Mouse (Mus musculus) forebrain, postnatal 0 days (tissue): ENCODE measurements at regions not wholly inside any gene's neighbourhood (a gene's known extent, or its start where the extent isn't known, plus 50 kb on each side); places are given as distances from the start of the nearest gene placed in this dataset.
A peak's percentile ranks its signal among the peaks of the same experiment; 100 is the strongest.

Experiments used
- ATAC-seq: fragments of 200-750 bp; cut with Nextera tagmentation; 2 replicates; pipeline ENCODE4 v1.8.0; 2017; ENCODE audit warnings: mild to moderate bottlenecking, moderate library complexity
- DNase-seq: peaks from one replicate; pipeline ENCODE4 v3.0.0-alpha.2; 2015
- H3K27ac ChIP-seq: fragments of 300-500 bp; sonication (generic); 2 replicates; pipeline ENCODE4 v1.5.1; 2014; ENCODE audit warnings: low read depth, mild to moderate bottlenecking, antibody characterized with exemption, low read length, moderate library complexity, mixed read lengths
- H3K27me3 ChIP-seq: fragments of 300-500 bp; sonication (generic); 2 replicates; pipeline ENCODE4 v1.6.1; 2014; ENCODE audit warnings: mild to moderate bottlenecking, low read length, mixed read lengths; ENCODE audit not compliant: insufficient read depth
- H3K36me3 ChIP-seq: fragments of 300-500 bp; sonication (generic); 2 replicates; pipeline ENCODE4 v1.6.1; 2014; ENCODE audit warnings: mild to moderate bottlenecking, moderate library complexity; ENCODE audit not compliant: insufficient read depth
- H3K4me1 ChIP-seq: fragments of 300-500 bp; sonication (generic); 2 replicates; pipeline ENCODE4 v1.6.1; 2014; ENCODE audit warnings: antibody characterized with exemption; ENCODE audit not compliant: insufficient read depth
- H3K4me2 ChIP-seq: fragments of 300-500 bp; sonication (generic); 2 replicates; pipeline ENCODE4 v1.6.1; 2014; ENCODE audit warnings: low read depth, mild to moderate bottlenecking, moderate library complexity
- H3K4me3 ChIP-seq: fragments of 300-500 bp; sonication (generic); 2 replicates; pipeline ENCODE4 v1.5.1; 2014; ENCODE audit warnings: low read depth, low read length, mixed read lengths
- H3K9ac ChIP-seq: fragments of 300-500 bp; sonication (generic); 2 replicates; pipeline ENCODE4 v1.6.1; 2014; ENCODE audit warnings: mild to moderate bottlenecking
- H3K9me3 ChIP-seq: fragments of 300-500 bp; sonication (generic); 2 replicates; pipeline ENCODE4 v1.6.1; 2016; ENCODE audit warnings: low read length
- CTCF ChIP-seq: sonication (generic); IDR thresholded peaks from 2 replicates; pipeline ENCODE4 v1.5.1; 2016; ENCODE audit warnings: antibody characterized with exemption, control low read depth, low read depth
- WGBS: fragments of 180-500 bp; shearing (Covaris S2); extraction: QIAGEN DNeasy Blood & Tissue Kit; methylation state at CpG from one replicate; pipeline ENCODE4 v1.1.7; 2014; 5-methylcytosine and 5-hydroxymethylcytosine counted together

GRCm38 (mm10) chr7:116808475-116808874, 304.3 kb downstream of the Nucb2 start:
- H3K4me3 ChIP-seq: no peak overlapping the region
- H3K36me3 ChIP-seq: no peaks in the 10 kb centered on the region
- H3K27me3 ChIP-seq: no peaks in the 10 kb centered on the region
- H3K27ac ChIP-seq: no peak overlapping the region
- ATAC-seq (no peak), DNase-seq (no peak)
- H3K9ac ChIP-seq: no peak overlapping the region
- no peak overlapping the region for H3K4me2 ChIP-seq
- no peaks in the 10 kb centered on the region for H3K4me1 ChIP-seq
- TF ChIP-seq CTCF: no peak
- no peaks in the 10 kb centered on the region for H3K9me3 ChIP-seq
- 13% methylated on average over 3 of the region's 3 CpGs for WGBS

- H3K27me3 ChIP-seq: no peaks in the 10 kb centered on the region
- no peak overlapping the region for H3K4me3 ChIP-seq
- DNase-seq: no peak
- no peak overlapping the region for H3K9ac ChIP-seq
- no peak overlapping the region for H3K4me2 ChIP-seq
- H3K9me3 ChIP-seq: no peaks in the 10 kb centered on the region
- no peak for TF ChIP-seq CTCF
- no peak for ATAC-seq
- H3K36me3 ChIP-seq: no peaks in the 10 kb centered on the region
- H3K27ac ChIP-seq: no peak overlapping the region
- no peaks in the 10 kb centered on the region for H3K4me1 ChIP-seq
- 94% methylated on average over 2 of the region's 2 CpGs for WGBS
These were observed 312.3 kb downstream of the Nucb2 start for GRCm38 (mm10) chr7:116816494-116816893.

GRCm38 (mm10) chr7:116817991-116818390, 313.8 kb downstream of the Nucb2 start:
- Histone ChIP-seq H3K9ac (no peak overlapping the region), H3K36me3 (no peaks in the 10 kb centered on the region), H3K4me3 (no peak overlapping the region), H3K4me1 (no peaks in the 10 kb centered on the region), H3K27ac (no peak overlapping the region), H3K4me2 (no peak overlapping the region), H3K27me3 (no peaks in the 10 kb centered on the region), H3K9me3 (no peaks in the 10 kb centered on the region)
- ATAC-seq (no peak), DNase-seq (no peak)
- TF ChIP-seq CTCF: no peak
- WGBS: 88% methylated on average over 7 of the region's 7 CpGs

GRCm38 (mm10) chr7:116820613-116821012, 316.4 kb downstream of the Nucb2 start:
- no peak overlapping the region for H3K9ac ChIP-seq
- H3K4me1 ChIP-seq: no peaks in the 10 kb centered on the region
- ATAC-seq (no peak), DNase-seq (peak; percentile 26)
- H3K27ac ChIP-seq: no peak overlapping the region
- H3K4me2 ChIP-seq: no peak overlapping the region
- no peaks in the 10 kb centered on the region for H3K36me3 ChIP-seq
- H3K4me3 ChIP-seq: no peak overlapping the region
- no peak for TF ChIP-seq CTCF
- no peaks in the 10 kb centered on the region for H3K9me3 ChIP-seq
- no peaks in the 10 kb centered on the region for H3K27me3 ChIP-seq
- WGBS: 63% methylated on average over 5 of the region's 5 CpGs

- Histone ChIP-seq H3K4me2 (no peak overlapping the region), H3K4me3 (no peak overlapping the region), H3K36me3 (no peaks in the 10 kb centered on the region), H3K9me3 (no peaks in the 10 kb centered on the region), H3K9ac (no peak overlapping the region), H3K27me3 (no peaks in the 10 kb centered on the region), H3K4me1 (no peaks in the 10 kb centered on the region), H3K27ac (no peak overlapping the region)
- ATAC-seq: no peak
- no peak for DNase-seq
- WGBS: 61% methylated on average over 3 of the region's 3 CpGs
- no peak for TF ChIP-seq CTCF
These were observed 338.7 kb downstream of the Nucb2 start for GRCm38 (mm10) chr7:116842894-116843293.

- H3K9ac ChIP-seq: no peak overlapping the region
- no peak for TF ChIP-seq CTCF
- H3K9me3 ChIP-seq: no peaks in the 10 kb centered on the region
- H3K27ac ChIP-seq: no peak overlapping the region
- WGBS: 48% methylated on average over 17 of the region's 17 CpGs
- no peaks in the 10 kb centered on the region for H3K36me3 ChIP-seq
- H3K4me3 ChIP-seq: no peak overlapping the region
- no peak overlapping the region for H3K4me2 ChIP-seq
- H3K4me1 ChIP-seq: no peaks in the 10 kb centered on the region
- no peak for ATAC-seq
- DNase-seq: no peak
- no peaks in the 10 kb centered on the region for H3K27me3 ChIP-seq
These were observed 343.9 kb downstream of the Nucb2 start for GRCm38 (mm10) chr7:116847846-116848730.

GRCm38 (mm10) chr7:116853351-116853750, 349.2 kb downstream of the Nucb2 start:
- Histone ChIP-seq H3K36me3 (no peaks in the 10 kb centered on the region), H3K4me1 (no peaks in the 10 kb centered on the region), H3K4me2 (no peak overlapping the region), H3K9ac (no peak overlapping the region), H3K27me3 (no peaks in the 10 kb centered on the region), H3K4me3 (no peak overlapping the region), H3K9me3 (no peaks in the 10 kb centered on the region), H3K27ac (no peak overlapping the region)
- DNase-seq: no peak
- TF ChIP-seq CTCF: no peak
- 91% methylated on average over 3 of the region's 3 CpGs for WGBS
- no peak for ATAC-seq
